Mouse (Mus musculus) cortical plate, adult 2 months (tissue): ENCODE data around the gene Irf4.

Source experiments
- CTCF ChIP-seq: fragments of 200-500 bp; IDR thresholded peaks from 2 replicates; pipeline ENCODE4 v1.5.1; 2011; ENCODE audit warnings: mild to moderate bottlenecking, control low read depth, low read length; ENCODE audit not compliant: insufficient read depth; ENCODE audit errors: extremely low read depth
- POLR2A ChIP-seq: fragments of 200-500 bp; IDR thresholded peaks from 2 replicates; pipeline ENCODE4 v1.6.1; 2011; ENCODE audit warnings: mild to moderate bottlenecking, low read length, control low read depth; ENCODE audit not compliant: insufficient read depth; ENCODE audit errors: extremely low read depth

DNA sequence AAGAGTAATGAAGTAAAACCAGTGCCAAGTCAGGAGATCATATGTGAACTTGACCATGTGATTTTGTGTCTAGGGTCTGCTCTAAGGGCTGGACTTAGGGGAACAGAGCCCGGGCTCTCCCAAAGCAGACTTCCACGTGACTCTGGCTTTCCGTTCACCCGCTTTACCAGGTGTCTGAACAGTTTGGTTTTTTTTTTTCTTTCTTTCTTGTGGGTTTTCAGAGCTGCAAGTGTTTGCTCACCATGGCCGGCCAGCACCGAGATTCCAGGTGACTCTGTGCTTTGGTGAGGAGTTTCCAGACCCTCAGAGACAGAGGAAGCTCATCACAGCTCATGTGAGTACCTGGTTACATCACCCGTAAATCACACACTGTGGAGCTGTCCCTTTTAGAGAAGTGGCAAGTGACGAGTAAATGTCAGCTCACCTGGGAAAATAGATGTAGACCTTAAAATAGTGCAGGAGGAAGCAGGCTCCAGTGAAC is 12.2 kb downstream of the Irf4 start:
- TF ChIP-seq POLR2A = no peak
- TF ChIP-seq CTCF = no peak
